Mouse (Mus musculus): ENCODE measurements around the gene Podn. TPM values are rescaled to one million over a fixed set of nuclear protein-coding genes. Genes with fewer than 3 reads are reported as not detected.

Podn gene
- polyA plus RNA-seq, 1 experiment: 29.8 TPM

DNA sequence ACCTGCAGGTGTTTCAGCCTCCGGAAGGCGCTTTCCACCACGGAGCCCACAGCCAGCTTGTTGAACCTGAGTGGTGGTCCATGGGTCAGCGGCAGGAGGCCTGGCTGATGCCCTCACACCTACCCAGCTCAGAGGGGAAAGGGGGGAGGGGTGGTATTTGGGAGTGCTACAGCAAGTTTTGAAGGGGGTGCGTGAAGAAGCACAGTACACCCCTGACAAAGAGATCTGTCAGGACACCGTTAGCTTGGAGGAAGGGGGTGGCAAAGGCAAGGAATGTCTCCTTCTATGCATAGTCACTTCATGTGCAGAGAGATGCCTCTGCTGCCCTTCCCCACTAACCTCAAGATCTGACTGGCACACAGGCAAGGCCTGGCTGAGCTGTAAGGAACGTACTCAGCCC lies 78.4 kb downstream of the Podn start:
- no peaks in the 10 kb centered on the region for H3K36me3 ChIP-seq (ENCODE audit: control insufficient read depth, insufficient read depth, low read length)
- 94% methylated on average over 7 of the region's 7 CpGs for WGBS
- no peak overlapping the region for H3K4me3 ChIP-seq (ENCODE audit: insufficient read depth, low read depth, low read length)
- no peaks in the 10 kb centered on the region for H3K27me3 ChIP-seq (replicated peaks; ENCODE audit: control insufficient read depth, insufficient read depth, low read length)
- no peak overlapping the region for H3K27ac ChIP-seq (ENCODE audit: insufficient read depth, low read depth, low read length)
- no peak for DNase-seq
- no peak for TF ChIP-seq POLR2A (IDR thresholded peaks at IDR 0.05; ENCODE audit: low read depth, low read length)
- no peak for TF ChIP-seq CTCF (conservative IDR thresholded peaks at IDR 0.05; ENCODE audit: insufficient read depth, insufficient read length, low read depth, low read length)
- H3K4me1 ChIP-seq (ENCODE audit: control insufficient read depth, insufficient read depth, low read length): peaks cover 8% of the 10 kb centered on the region; the same call in 1 of the 2 replicates

DNA sequence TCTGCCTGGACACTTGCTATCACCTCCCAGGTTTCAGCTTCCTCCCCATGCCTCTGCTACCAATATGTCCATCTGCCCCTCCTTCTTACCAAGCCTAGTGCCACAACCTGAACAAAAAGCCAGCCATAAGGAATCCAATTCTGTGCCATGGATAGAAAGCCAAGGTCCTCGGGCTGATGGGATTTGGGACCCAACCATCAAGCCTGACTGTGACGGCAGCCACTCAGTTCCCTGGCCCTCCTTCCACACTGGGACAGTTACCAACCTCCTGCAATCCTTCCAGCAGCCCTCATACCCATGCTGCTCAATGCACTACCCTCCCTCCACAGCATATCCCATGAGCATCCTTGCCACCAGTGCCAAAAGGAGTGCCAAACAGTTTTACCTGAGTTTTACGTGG lies 79.9 kb downstream of the Podn start:
- H3K4me3 ChIP-seq (ENCODE audit: insufficient read depth, low read depth, low read length): no peak overlapping the region
- 89% methylated on average over 3 of the region's 3 CpGs for WGBS
- DNase-seq: no peak
- TF ChIP-seq CTCF (conservative IDR thresholded peaks at IDR 0.05; ENCODE audit: insufficient read depth, insufficient read length, low read depth, low read length) (no peak), POLR2A (IDR thresholded peaks at IDR 0.05; ENCODE audit: low read depth, low read length) (no peak)
- H3K4me1 ChIP-seq (ENCODE audit: control insufficient read depth, insufficient read depth, low read length): peaks cover 8% of the 10 kb centered on the region; the same call in 1 of the 2 replicates
- no peaks in the 10 kb centered on the region for H3K36me3 ChIP-seq (ENCODE audit: control insufficient read depth, insufficient read depth, low read length)
- H3K27ac ChIP-seq (ENCODE audit: insufficient read depth, low read depth, low read length): no peak overlapping the region
- H3K27me3 ChIP-seq (replicated peaks; ENCODE audit: control insufficient read depth, insufficient read depth, low read length): no peaks in the 10 kb centered on the region

DNA sequence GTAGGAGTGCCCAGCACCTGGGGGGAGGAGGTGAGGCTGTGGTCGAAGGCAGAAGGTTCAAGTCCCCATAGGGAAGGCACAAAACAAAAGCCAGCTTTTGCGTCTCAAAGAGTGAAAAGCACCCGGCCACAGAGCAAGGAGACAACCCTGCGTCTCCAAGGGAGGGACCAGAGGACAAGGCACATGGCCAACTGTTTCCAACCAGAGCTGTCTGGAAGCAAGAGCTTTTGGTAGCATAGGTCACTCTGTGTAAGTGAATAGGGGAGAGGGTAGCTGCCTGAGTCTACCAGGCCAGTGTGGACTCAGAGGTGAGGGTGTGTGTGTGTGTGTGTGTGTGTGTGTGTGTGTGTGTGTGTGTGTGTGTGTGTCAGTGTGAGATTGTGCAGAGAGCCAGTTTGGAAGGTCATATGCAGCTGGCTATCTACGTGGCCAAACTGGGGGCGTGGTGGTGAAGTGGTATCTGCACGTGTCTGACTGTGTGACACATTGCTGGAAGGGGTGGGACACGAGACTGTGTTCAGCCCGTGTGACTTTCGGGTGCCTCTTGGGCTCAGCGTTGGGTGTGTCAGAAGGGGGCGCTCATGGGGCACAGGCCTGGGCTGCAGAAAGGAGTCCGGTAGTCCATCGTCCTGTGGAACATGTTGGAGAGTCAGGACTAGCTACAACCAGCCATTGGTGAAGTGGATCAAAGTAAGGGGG lies 81.0 kb downstream of the Podn start:
- Histone ChIP-seq H3K36me3 (ENCODE audit: control insufficient read depth, insufficient read depth, low read length) (no peaks in the 10 kb centered on the region), H3K27ac (ENCODE audit: insufficient read depth, low read depth, low read length) (no peak overlapping the region), H3K4me3 (ENCODE audit: insufficient read depth, low read depth, low read length) (no peak overlapping the region), H3K4me1 (ENCODE audit: control insufficient read depth, insufficient read depth, low read length) (peaks cover 8% of the 10 kb centered on the region; the same call in 1 of the 2 replicates), H3K27me3 (replicated peaks; ENCODE audit: control insufficient read depth, insufficient read depth, low read length) (no peaks in the 10 kb centered on the region)
- TF ChIP-seq CTCF (conservative IDR thresholded peaks at IDR 0.05; ENCODE audit: insufficient read depth, insufficient read length, low read depth, low read length) (peak; percentile 55), POLR2A (IDR thresholded peaks at IDR 0.05; ENCODE audit: low read depth, low read length) (no peak)
- peak; percentile 61 for DNase-seq
- 51% methylated on average over 14 of the region's 14 CpGs for WGBS

DNA sequence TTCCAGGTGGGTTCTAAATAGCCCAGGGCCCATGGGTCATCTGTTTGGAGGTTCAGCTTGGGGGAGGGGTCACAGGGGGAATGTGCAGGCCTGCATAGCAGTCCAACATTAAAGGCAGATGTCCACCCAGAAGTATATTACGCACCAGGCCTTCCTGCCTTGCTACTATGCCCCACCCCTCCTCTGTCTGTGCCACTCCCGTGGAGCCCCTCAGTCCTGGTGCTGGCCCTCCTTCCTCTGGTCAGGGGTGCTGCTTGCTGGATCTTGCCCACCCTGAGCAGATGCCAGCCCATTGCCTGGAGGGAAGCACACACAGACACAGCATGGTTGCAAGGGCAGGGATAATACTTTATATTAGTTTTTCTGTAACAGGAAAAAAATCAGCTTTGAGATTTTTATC lies 81.8 kb downstream of the Podn start:
- Histone ChIP-seq H3K4me1 (ENCODE audit: control insufficient read depth, insufficient read depth, low read length) (peaks cover 8% of the 10 kb centered on the region; the same call in 1 of the 2 replicates), H3K36me3 (ENCODE audit: control insufficient read depth, insufficient read depth, low read length) (no peaks in the 10 kb centered on the region), H3K4me3 (ENCODE audit: insufficient read depth, low read depth, low read length) (no peak overlapping the region), H3K27ac (ENCODE audit: insufficient read depth, low read depth, low read length) (no peak overlapping the region), H3K27me3 (replicated peaks; ENCODE audit: control insufficient read depth, insufficient read depth, low read length) (no peaks in the 10 kb centered on the region)
- DNase-seq: no peak
- WGBS: 92% methylated on average over 2 of the region's 2 CpGs
- TF ChIP-seq CTCF (conservative IDR thresholded peaks at IDR 0.05; ENCODE audit: insufficient read depth, insufficient read length, low read depth, low read length): no peak
- no peak for TF ChIP-seq POLR2A (IDR thresholded peaks at IDR 0.05; ENCODE audit: low read depth, low read length)

DNA sequence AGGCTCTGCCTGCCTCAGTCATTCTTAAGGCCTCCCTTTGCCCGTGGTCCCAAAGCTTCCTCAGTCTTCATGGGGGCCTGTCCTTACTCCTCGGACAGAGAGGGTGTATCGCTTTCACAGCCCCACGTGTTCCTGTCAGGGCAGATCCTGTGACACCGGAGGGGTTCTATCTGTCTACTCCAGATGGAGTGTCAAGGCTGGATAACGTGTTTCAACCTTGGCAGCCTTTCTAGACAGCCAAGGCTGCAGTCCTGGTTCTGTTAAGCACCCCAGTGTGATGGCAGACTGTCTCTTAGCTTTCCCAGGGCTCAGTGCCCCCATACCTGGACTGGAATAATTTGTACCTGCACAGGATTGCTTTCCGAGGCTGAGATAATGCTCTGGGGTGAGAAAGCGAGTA lies 87.7 kb downstream of the Podn start:
- Histone ChIP-seq H3K27me3 (replicated peaks; ENCODE audit: control insufficient read depth, insufficient read depth, low read length) (no peaks in the 10 kb centered on the region), H3K4me3 (ENCODE audit: insufficient read depth, low read depth, low read length) (no peak overlapping the region), H3K4me1 (ENCODE audit: control insufficient read depth, insufficient read depth, low read length) (no peaks in the 10 kb centered on the region), H3K36me3 (ENCODE audit: control insufficient read depth, insufficient read depth, low read length) (no peaks in the 10 kb centered on the region), H3K27ac (ENCODE audit: insufficient read depth, low read depth, low read length) (no peak overlapping the region)
- 65% methylated on average over 8 of the region's 8 CpGs for WGBS
- no peak for DNase-seq
- TF ChIP-seq CTCF (conservative IDR thresholded peaks at IDR 0.05; ENCODE audit: insufficient read depth, insufficient read length, low read depth, low read length): no peak
- no peak for TF ChIP-seq POLR2A (IDR thresholded peaks at IDR 0.05; ENCODE audit: low read depth, low read length)

DNA sequence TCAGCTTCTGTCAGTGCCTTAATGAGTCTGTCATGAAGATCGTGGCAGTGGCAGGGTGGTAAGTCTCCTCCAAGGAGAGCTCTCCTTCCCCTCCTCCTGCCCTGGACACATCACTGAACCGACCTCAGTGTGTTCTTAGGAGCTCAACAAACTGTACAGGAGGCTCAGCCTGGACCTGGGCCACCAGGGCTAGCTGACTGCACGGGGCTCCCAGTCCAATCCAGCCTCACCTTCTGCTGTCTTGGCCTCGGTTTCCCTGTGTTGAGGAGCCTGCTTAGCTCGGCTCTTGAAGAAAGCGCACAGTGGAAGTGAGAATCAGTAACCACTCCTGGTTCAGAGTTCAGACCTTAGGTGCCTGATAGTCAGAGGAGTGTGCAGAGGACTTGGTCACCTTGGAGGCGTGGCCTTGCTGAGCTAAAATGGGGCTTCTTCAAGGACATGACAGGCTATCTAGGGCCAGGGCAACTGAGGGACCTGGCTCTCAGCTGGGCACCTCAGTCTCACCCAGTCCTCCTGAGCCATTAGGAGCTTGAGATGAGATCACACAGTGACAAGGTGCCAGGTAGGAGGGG lies 88.6 kb downstream of the Podn start:
- H3K36me3 ChIP-seq (ENCODE audit: control insufficient read depth, insufficient read depth, low read length): no peaks in the 10 kb centered on the region
- H3K27me3 ChIP-seq (replicated peaks; ENCODE audit: control insufficient read depth, insufficient read depth, low read length): no peaks in the 10 kb centered on the region
- DNase-seq: peak; percentile 25
- H3K4me3 ChIP-seq (ENCODE audit: insufficient read depth, low read depth, low read length): no peak overlapping the region
- 62% methylated on average over 7 of the region's 7 CpGs for WGBS
- no peak overlapping the region for H3K27ac ChIP-seq (ENCODE audit: insufficient read depth, low read depth, low read length)
- TF ChIP-seq POLR2A (IDR thresholded peaks at IDR 0.05; ENCODE audit: low read depth, low read length): no peak
- TF ChIP-seq CTCF (conservative IDR thresholded peaks at IDR 0.05; ENCODE audit: insufficient read depth, insufficient read length, low read depth, low read length): no peak
- H3K4me1 ChIP-seq (ENCODE audit: control insufficient read depth, insufficient read depth, low read length): no peaks in the 10 kb centered on the region

DNA sequence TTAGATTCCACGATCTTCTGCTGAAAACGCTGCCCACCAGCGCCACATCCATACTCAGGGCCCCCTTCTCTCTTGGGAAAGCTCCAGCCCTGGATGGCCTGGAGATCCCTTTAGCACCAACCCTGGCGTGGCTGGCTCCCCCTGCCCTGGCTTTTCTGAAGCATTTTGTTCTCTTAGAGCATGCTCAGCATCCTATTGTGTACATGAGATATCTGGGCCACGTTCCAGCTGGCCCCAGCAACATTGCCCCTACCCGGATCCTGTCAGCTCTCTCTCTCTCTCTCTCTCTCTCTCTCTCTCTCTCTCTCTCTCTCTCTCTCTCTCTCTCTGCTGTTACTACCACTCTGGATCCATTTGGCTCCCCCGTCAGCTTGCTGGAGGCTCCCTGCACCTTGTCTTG lies 90.9 kb downstream of the Podn start:
- no peaks in the 10 kb centered on the region for H3K36me3 ChIP-seq (ENCODE audit: control insufficient read depth, insufficient read depth, low read length)
- H3K27me3 ChIP-seq (replicated peaks; ENCODE audit: control insufficient read depth, insufficient read depth, low read length): no peaks in the 10 kb centered on the region
- no peak overlapping the region for H3K27ac ChIP-seq (ENCODE audit: insufficient read depth, low read depth, low read length)
- H3K4me3 ChIP-seq (ENCODE audit: insufficient read depth, low read depth, low read length): no peak overlapping the region
- no peak for DNase-seq
- H3K4me1 ChIP-seq (ENCODE audit: control insufficient read depth, insufficient read depth, low read length): no peaks in the 10 kb centered on the region
- 77% methylated on average over 7 of the region's 7 CpGs for WGBS
- TF ChIP-seq CTCF (conservative IDR thresholded peaks at IDR 0.05; ENCODE audit: insufficient read depth, insufficient read length, low read depth, low read length) (no peak), POLR2A (IDR thresholded peaks at IDR 0.05; ENCODE audit: low read depth, low read length) (no peak)
